Mouse (Mus musculus): ENCODE measurements around the gene Lsamp.

- TF ChIP-seq GATA1 (IDR thresholded peaks at IDR 0.05; ENCODE audit: low read length): no peak
- no peak for TF ChIP-seq TAL1 (IDR thresholded peaks at IDR 0.05; ENCODE audit: low read length)
Measured at GRCm38 (mm10) chr16:41408850-41409249, 1424.7 kb downstream of the Lsamp start.
